Mouse (Mus musculus) liver, adult (tissue): Measurements from ENCODE around the gene Srsf9.

Experiments used
- GATA4 ChIP-seq: IDR thresholded peaks from 2 replicates; pipeline ENCODE4 v1.6.1; 2014; ENCODE audit warnings: mild to moderate bottlenecking, low read length; ENCODE audit not compliant: insufficient replicate concordance

Srsf9 gene

DNA sequence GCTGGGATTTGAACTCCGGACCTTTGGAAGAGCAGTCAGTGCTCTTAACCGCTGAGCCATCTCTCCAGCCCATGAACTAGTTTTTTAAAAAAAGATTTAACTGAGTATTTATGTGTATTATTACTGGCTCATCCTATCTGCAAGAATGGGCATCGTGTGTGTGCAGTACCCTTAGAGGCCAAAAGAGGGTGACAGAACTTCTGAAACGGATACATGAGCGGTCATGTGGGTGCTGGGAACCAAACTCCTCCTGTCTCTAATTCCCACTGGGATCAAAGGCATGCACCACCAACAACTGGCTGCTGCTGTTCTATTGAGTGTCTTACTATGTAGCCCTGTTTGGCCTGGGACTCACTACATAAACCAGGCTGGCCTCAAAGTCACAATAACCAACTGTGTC, 24.4 kb downstream of the Srsf9 start:
- no peak for TF ChIP-seq GATA4

DNA sequence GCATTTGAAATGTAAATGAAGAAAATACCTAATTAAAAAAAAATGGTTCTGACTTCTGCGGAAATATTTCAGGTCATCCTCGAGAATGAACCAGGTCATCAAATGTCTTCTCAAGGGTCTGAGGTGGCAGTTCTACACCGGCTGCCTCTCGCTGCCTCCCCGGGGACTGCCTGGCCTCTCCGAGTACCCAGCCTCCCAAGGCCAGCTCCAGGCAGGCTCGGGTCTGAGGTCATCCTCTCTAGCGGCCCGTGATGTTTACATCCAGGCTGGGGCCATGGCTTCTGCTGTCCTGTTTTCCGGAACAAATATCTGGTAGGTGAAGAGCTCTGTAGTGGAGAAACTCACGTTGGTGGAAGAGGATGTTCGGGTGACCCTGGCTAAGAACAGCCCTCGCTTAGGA, 28.1 kb downstream of the Srsf9 start:
- no peak for TF ChIP-seq GATA4

DNA sequence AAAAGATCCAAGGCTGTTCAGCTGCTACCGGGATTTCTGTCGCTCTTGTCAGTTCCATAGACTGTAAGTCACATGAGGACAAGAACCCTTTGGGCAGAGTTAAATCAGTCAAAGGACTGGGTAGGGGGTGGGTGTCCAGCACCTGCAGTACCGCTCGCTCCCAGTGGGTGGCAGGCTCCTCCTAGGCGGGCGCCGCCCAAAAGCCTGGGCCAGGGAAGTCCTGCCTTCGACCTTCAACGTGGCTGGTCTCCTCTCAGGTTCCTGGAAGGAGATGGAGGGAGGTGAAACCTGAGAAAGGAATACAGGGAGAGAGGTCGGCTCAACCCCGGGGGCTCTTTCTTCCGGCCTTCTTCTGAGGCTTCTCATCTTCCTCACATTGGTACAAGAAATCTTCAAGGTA, 31.9 kb downstream of the Srsf9 start:
- TF ChIP-seq GATA4, result no peak

DNA sequence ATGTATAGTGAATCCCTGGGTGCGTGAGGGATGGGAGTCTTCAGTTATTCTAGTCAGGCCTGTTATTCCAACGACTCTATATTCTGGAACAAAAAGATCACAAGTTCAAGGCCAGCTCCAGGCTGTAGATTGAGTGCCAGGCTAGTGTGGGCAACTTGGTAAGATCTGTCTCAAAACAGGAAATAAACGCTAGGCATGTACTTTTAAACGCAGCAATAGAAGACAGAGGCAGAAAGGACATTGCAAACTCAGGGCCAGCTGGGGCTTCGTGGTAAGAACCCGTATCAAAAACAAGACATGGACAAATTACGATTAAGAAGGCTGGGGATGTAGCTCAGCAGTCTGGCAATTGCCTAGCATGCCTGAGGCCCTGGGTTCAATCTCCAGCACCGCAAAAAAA, 32.5 kb downstream of the Srsf9 start:
- TF ChIP-seq GATA4, result no peak

DNA sequence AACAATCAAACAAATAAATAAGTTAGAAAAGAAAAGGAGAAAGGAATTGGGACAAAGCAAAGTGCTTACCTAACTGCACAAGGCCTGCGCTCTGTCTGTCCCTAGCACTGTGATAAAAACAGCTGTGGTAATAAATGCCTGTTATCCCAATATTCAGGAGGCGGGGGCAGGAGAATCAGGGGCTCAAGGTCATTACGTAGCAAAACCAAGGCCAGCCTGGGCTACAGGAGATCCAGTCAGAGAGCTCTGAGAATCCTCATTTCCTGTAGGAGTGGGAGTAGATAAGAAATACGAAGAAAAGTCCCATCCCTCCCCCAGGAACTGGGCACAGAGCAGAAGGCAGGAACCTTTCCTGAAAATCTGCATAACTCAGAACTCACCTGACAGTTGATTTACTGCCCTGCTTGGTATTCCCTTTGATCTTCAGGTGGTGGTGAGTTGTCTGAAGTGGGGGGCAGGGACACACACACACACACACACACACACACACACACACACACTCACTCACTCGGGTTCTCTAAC, 32.9 kb downstream of the Srsf9 start:
- no peak for TF ChIP-seq GATA4

DNA sequence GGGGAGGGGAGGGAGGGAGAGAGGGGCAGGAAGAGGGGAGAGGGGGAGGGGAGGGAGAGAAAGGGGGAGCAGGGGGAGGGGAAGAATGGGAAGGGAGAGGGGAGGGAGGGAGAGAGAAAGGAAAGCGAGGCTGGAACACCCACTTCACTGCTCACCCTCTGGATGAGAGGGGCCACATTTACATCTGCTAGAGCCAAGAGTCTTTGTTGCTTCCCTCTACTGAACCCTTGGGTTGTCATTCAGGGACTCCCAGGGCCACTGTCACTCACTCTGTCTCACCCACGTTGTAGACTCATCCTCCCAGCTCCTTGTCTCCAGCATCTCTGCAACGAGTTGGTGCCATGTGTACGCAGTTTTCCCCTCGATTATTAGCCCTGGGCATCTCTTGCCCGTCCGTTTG, 35.2 kb downstream of the Srsf9 start:
- no peak for TF ChIP-seq GATA4

DNA sequence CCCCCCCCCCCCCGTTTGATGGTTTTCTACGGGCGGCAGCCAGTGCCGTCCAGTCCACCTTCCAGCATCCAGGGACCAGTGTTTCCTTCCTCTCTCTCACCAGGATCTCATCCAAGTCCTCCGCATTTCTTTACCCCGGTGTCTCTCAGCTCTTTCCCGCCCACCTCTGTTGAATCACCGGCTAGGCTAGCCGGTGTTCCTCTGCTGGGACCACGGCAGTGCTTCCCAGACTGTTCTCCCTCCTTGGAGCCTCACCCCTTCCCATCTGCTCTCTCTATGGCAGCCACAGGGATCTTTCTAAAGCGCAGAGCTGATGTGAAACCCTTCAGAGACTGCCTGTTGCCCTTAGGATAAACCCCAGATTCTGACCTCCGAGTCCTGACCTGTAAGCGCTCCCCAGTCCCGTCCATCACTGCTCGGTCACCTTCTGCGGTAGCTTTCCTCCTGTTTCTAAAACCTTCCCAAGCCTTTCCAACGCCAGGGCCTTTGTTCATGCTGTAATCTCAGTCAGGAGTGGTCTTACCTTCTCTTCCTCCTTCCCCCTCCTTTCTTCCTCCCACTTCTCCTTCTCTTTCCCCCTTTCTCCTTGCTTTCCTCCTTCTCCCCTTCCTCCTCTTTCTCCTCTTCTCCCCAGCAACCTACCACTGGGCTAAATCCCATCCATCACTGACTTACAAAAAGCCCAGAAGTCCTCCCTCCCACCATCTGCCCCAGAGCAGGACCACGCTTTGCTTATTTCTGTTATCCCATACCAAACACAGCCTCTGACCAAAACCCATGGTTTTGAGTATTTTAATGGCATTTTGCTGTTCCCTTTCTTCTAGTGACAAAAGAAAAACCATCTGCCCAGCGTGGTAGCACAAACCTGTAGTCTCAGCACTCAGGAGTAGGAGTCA, 36.1 kb downstream of the Srsf9 start:
- no peak for TF ChIP-seq GATA4

DNA sequence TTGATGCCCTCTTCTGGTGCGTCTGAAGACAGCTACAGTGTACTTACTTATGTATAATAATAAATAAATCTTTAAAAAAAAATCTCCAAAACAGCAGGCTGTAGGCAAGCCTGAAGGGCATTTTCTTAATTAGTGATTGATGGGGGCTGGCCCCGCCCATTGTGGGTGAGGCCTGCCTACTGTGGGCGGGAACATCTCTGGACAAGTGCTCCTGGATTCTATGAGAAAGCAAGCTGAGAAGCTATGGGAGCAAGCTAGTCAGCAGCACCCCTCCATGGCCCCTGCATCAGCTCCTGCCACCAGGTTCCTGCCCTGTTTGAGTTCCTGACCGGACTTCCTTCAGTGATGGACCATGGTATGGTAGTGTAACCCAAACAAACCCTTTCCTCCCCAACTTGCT, 37.8 kb downstream of the Srsf9 start:
- no peak for TF ChIP-seq GATA4

DNA sequence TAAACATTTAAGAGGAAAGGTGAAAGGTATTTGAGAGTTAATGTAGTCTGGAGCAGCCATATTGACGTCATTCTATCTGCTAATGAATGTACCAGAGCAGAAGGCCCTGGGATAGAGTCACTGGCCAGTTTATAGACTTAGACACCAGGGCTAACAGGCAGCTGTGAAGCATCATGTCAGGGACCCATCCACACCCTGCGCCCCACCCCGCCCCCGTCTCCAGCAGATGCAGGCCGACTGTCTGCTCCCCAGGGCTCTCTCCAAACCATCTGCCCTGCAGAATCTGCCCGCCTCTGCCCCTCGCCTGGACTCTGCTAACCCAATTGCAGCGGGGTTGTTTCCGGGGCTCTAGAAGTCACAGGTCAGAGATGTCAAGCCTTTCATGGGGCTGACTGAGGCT, 44.8 kb downstream of the Srsf9 start:
- no peak for TF ChIP-seq GATA4

DNA sequence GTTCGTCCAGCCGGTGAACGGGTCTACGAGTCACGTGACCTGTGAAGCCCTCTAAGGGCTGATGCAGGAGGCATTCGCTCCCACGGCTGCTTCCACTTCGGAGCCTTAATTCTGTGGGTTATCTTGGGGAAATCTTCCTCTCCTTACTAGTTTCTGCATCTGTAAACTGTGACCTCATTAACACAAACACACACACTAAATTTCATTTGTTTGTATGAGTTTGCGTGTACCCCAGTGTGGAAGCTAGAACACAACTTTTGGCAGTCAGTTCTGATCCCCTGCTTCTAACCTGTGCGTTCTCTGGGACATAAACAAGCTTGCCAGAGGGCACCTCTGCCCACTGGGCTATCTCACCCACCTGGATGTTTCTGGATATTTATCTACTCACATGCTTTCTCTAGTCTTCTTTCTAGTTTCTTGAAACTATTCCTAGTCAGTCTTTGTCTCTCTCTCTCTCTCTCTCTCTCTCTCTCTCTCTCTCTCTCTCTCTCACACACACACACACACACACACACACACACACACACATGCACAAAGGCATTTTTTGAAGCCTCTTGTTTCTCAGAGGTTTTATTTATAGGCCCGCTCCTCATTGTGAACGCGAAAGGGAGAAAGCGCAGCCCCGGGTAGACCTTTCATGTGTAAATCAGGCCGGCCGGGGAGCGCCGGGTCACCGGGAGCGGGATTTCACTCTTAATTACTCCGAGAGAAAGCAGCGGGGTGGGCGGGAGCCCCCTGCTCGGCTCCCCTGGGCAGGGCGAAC, 46.6 kb downstream of the Srsf9 start:
- no peak for TF ChIP-seq GATA4

DNA sequence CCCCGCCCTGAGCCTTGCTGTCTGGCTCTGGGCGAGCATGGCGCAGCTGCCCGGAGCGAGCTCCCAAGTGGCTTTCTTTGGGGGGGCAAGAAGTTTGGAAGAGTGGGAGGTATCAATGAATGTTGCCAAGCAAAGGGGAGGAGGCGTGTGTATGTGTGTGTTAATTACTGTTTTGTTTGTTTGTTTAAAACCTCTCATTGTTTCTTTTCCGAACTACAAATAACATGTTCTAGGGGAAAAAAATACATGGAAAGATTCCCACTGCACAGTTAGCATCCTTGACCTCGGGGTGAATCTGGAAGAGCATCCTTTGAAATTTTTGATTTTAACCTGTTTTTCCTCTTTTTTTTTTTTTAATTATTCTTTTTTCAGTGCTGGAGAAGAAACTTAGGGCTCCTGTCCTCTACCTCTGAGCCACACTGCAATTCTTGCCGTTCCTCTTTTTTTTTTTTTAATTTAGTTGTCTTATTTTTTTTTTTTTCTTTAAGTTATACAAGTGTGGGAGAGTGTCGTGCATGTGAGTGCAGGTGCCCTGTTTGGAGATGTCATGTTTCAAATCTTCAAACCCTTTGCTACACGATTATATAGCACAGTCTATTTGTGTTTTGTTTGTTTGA, 47.3 kb downstream of the Srsf9 start:
- TF ChIP-seq GATA4, result no peak

DNA sequence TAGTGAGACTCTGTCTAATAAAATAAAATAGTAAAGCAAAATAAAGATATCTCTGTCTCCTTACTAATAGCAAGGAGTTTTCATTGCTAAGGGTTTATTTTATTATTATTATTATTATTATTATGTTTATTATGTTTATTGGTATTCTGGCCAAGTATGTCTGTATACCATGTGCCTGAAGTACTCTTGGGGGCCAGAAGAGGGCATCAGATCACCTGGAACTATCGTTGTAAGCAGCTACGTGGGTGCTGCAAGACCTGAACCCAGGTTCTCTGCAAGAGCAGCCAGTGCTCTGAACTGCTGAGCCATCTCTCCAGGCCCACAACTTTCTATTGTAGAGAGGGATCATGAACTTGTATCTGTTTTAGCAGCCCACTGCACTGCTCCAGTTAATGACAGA, 48.5 kb downstream of the Srsf9 start:
- no peak for TF ChIP-seq GATA4
